Mouse (Mus musculus): ENCODE results near the gene Asf1b.

GRCm38 (mm10) chr8:84012499-84013165 is 57.3 kb downstream of the Asf1b start:
- no peak for TF ChIP-seq CTCF (IDR thresholded peaks at IDR 0.05; ENCODE audit: low read depth)
- no peak for TF ChIP-seq EP300 (optimal IDR thresholded peaks at IDR 0.05)

Data from stomach, postnatal 0 days (tissue).